Mouse (Mus musculus): Measurements from ENCODE around the gene Bptf.
"Not testable (repeated sequence)": the region's sequence is repeated elsewhere in the genome, so short reads cannot be mapped to it uniquely, and the experiment has no call there.

Bptf gene

DNA sequence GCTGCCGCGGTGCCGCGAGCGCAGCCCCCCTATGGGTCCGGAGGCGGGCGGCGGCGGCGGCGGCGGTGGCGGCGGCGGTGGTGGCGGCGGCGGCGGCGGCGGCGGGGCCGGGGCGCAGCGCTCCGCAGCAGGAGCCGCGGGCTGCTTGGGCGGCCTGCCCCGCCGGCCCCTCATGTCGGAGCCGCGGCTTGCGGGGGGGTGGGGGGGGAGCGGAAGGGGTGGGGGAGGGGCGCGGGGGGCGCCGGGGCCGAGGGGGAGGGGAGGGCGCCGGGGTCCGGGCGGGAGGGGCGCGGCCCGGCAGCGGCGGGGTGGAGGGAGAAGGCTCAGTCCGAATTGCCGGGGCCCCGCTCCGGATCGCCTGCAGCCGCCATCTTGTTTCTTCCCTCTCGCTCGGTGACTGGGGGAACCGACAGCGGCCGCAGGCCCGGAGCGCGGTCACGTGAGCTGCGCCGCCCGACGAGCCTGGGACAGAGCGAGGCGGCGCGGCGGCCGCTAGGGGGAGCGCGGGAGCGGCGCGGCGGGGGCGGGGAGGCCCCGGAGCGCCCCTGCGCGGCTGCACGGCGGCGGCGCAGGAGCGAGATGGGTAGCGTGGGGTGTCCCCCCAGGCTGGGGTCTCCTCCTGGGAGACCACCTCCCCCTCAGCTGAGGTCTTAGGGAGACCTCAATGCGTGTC is at the start of gene Bptf:
Gene Bptf (minus strand): TSS at position 379 of the 673 bp plus-strand sequence.
- in situ Hi-C loops (cut with MboI, MseI), result no loop called here

GRCm38 (mm10) chr11:107161215-107161614 is 29.3 kb upstream of the Bptf start:
- in situ Hi-C loops (cut with MboI, MseI), result no loop called here

DNA sequence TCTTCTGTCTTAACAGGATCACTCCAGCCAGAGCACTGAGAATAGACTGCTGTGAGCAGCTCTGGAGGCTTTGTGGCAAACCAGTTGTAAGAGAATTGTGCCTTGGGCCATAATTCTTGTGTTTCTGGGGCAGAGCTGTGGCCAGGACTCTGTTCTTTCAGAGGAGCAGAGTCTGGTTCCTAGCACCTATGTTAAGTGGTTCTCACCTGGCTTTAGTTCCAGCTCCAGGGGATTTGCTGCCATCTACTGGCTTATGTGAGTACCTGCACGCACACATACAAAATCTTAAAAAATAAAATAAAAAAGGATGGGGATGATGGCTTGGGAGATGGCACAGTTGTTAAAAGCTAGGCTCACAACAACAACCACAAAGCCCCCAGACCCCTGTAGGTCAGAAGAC is 27.1 kb upstream of the Bptf start:
- in situ Hi-C loops (cut with MboI, MseI), result loop anchor here (10.0 kb wide), 1 partner anchor 804 kb away; the partner anchor contains the start of gene Scn4a

DNA sequence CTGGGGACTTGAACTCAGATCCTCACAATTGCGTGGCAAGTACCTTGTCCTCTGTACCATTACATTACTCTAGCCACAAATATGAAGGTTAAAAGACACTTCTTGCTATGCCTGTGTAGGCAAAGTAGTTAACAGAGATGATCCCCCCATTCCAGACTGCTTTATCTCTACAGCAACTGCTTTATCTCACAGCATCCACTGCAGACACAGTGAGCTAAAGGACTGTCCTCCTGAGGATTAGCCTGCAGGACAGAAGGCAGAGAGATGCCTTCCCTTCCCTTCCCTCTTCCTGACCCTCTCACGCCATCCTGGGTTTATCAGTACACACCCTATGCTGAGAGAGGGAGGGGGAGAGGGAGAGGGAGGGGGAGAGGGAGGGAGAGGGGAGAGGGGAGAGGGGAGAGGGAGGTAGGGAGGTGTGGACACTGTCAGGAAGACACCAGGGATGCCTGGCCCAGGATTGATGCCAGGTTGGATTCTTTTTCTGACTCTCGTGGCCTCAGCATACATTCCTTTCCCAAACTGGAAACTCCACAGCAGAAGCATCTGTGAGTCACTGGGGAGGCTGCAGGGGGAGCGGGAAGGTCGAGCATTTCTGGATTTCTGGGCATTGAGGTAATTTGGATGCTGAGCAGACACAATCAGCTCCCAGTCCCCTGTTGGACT is 25.2 kb upstream of the Bptf start:
- in situ Hi-C loops (cut with MboI, MseI), result loop anchor here (10.0 kb wide), 1 partner anchor 802 kb away; the partner anchor contains the start of gene Scn4a

DNA sequence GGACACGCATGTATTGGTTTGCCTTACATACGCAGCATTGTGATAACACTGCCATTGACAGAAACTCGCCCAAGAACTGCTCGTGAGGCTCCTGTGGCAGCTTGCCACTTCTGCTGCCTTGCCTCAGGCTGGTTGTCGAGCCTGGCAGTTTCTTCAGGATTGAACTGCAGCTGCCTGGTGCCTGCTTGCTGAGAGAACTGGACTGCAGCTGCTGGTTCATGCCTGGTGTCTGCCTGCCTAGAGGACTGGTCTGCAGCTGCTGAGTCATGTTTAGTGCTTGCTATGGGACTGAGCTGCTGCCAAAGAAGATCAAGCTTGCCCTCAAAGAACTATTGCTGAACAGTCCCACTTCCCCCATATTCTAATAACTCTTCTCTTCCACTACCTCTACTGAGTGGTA is 23.4 kb upstream of the Bptf start:
- in situ Hi-C loops (cut with MboI, MseI), result loop anchor here (10.0 kb wide), 1 partner anchor 800 kb away; the partner anchor contains the start of gene Scn4a

DNA sequence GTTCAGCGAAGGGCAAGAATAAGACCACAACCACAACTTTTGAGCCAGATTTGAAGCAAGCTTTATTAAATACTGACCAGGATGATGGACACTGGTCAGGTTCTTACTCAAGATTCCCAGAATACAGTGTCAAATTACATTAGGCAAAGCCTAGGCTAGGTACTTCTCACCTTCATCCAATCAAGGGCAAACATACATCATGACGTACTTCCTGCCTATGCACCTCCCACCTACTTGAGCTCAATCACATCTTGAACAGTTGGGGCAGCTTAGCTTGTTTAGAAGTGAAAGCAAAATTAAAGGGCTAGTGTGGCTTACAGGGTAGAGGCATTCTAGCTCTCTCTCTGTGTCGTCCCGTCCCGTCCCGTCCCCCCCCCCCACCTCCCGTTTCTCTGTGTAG is 22.5 kb upstream of the Bptf start:
- in situ Hi-C loops (cut with MboI, MseI), result loop anchor here (10.0 kb wide), 1 partner anchor 800 kb away; the partner anchor contains the start of gene Scn4a

- in situ Hi-C loops (cut with MboI, MseI), result loop anchor here (10.0 kb wide), 1 partner anchor 799 kb away; the partner anchor contains the start of gene Scn4a
These were observed 21.7 kb upstream of the Bptf start for GRCm38 (mm10) chr11:107153645-107154044.

- in situ Hi-C loops (cut with MboI, MseI), result loop anchor here (10.0 kb wide), 1 partner anchor 797 kb away; the partner anchor contains the start of gene Scn4a
These were observed 19.9 kb upstream of the Bptf start for GRCm38 (mm10) chr11:107151809-107152208.

- in situ Hi-C loops (cut with MboI, MseI), result not testable (repeated sequence)
These were observed 12.0 kb upstream of the Bptf start for GRCm38 (mm10) chr11:107143956-107144355.

DNA sequence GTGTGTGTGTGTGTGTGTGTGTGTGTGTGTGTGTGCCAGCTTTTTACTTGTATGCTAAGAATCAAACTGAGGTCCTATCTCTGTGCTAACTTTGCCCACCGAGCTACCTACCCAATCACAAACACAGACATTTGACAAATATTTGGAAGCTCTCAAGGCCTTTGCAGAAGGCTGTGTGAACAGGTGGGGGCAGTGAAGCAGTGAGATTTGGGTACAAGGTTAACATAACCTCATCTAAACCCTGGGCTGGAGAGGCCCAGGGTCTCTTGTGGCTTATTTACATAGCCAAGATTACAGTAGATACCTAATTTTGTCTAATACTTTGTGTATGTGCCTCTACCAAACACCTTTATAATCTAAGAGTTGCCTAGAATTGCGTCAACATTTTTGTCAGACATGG is 10.5 kb upstream of the Bptf start:
- in situ Hi-C loops (cut with MboI, MseI), result no loop called here

GRCm38 (mm10) chr11:107140756-107141155 is 8.8 kb upstream of the Bptf start:
- in situ Hi-C loops (cut with MboI, MseI), result no loop called here

- in situ Hi-C loops (cut with MboI, MseI), result no loop called here
These were observed 6.7 kb upstream of the Bptf start for GRCm38 (mm10) chr11:107138633-107139032.

DNA sequence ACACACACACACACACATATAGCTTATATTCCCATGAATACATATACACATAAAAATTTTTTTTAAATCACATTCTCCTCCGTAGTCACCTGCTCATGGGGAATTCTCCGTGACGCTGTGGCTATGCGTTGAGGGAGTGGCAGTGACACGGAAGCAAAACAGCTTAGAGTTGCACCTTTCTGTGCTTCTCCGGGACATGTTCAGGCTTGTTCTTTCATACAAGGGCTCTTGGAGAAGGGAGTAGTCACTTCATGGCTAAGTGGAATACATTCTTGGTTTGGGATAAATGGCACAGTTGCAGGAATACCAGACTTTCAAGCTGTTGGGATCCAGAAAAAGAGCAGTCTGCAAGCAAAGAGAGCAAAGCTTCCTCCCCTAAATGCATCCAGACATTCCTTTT is 5.7 kb upstream of the Bptf start:
- in situ Hi-C loops (cut with MboI, MseI), result no loop called here

DNA sequence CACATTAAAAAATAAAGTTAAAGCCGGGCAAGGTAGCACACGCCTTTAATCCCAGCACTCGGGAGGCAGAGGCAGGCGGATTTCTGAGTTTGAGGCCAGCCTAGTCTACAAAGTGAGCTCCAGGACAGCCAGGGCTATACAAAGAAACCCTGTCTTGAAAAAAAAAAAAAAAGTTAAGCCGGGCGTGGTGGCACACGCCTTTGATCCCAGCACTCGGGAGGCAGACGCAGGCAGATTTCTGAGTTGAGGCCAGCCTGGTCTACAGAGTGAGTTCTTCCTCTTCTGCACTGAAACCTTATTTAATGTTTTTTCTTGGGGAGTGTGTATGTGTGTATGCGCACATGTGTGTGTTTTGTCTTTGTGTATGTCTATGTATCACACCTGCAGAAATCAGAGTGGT is 4.5 kb upstream of the Bptf start:
- in situ Hi-C loops (cut with MboI, MseI), result not testable (repeated sequence)

DNA sequence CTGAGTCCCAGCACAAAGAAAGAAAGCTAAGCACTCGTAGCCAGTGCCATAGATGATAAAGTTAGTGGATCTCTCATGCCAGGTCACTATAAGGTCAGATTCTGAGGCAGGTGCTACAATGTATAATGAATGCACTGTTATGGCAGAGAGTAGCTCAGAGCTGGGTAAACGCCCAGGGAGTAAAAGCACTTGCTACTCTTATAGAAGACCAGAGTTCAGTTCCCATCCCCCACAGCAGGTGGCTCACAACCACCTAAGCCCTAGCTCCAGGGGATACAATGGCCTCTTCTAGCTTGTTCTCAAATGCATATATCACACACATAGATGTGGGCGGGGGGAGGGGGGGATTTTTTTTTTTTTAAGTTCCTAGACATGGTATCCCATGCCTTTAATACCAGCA is 3.8 kb upstream of the Bptf start:
- in situ Hi-C loops (cut with MboI, MseI), result no loop called here

GRCm38 (mm10) chr11:107132426-107132825 is 499 bp upstream of the Bptf start:
- in situ Hi-C loops (cut with MboI, MseI), result no loop called here

- in situ Hi-C loops (cut with MboI, MseI), result no loop called here
These were observed 813 bp downstream of the Bptf start for GRCm38 (mm10) chr11:107130879-107131748.

- in situ Hi-C loops (cut with MboI, MseI), result no loop called here
These were observed 1.6 kb downstream of the Bptf start for GRCm38 (mm10) chr11:107130221-107130788.

- in situ Hi-C loops (cut with MboI, MseI), result no loop called here
These were observed 2.3 kb downstream of the Bptf start for GRCm38 (mm10) chr11:107129641-107130040.

DNA sequence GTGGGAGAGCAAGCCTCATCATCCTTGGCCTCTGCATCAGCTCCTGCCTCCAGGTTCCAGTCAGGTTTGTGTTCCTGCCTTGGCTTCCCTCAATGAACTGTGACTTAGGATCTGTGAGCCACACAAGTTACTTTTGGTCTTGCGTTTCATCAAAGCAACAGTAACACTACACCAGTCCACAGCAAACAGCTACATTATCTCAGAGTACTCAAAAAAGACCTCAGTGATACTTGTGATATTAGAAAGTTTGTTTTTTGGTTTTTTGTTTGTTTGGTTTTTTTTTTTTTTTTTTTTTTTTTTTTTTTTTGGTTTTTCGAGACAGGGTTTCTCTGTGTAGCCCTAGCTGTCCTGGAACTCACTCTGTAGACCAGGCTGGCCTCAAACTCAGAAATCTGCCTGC is 5.2 kb downstream of the Bptf start:
- in situ Hi-C loops (cut with MboI, MseI), result not testable (repeated sequence)

- in situ Hi-C loops (cut with MboI, MseI), result no loop called here
These were observed 6.9 kb downstream of the Bptf start for GRCm38 (mm10) chr11:107125011-107125410.

- in situ Hi-C loops (cut with MboI, MseI), result no loop called here
These were observed 7.6 kb downstream of the Bptf start for GRCm38 (mm10) chr11:107124327-107124731.

All from regulatory T cell (primary cell).